Mouse (Mus musculus) R1 (cell line): ENCODE measurements around the gene Kcnh7.

Experiments used
- DNase-seq: peaks from one replicate; pipeline ENCODE4 v3.0.0-alpha.2; 2018; ENCODE audit warnings: low read depth, low spot score

The Kcnh7 gene

GRCm38 (mm10) chr2:62935273-62935874, 248.7 kb downstream of the Kcnh7 start:
- DNase-seq, result no peak

- DNase-seq, result no peak
Measured at GRCm38 (mm10) chr2:62928494-62928893, 255.6 kb downstream of the Kcnh7 start.

DNA sequence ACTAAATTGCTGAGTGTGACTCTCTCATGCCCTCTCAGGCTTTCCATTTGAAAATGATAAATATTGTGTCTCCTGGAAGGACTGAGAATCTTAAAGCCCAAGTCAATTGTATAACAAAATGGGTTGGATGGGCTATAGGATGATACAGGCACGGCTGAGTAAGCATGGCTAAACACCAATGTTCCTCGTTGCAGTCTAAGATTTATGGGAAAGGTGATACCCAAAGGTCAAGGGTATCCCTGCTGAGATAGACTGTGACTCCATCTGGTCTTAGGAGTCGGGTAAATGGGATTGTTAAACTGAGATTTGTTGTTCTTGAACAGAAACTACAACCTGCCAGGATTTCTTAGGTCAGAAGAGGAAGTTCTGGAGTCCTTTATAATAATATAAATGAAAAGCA, 256.0 kb downstream of the Kcnh7 start:
- no peak for DNase-seq

DNA sequence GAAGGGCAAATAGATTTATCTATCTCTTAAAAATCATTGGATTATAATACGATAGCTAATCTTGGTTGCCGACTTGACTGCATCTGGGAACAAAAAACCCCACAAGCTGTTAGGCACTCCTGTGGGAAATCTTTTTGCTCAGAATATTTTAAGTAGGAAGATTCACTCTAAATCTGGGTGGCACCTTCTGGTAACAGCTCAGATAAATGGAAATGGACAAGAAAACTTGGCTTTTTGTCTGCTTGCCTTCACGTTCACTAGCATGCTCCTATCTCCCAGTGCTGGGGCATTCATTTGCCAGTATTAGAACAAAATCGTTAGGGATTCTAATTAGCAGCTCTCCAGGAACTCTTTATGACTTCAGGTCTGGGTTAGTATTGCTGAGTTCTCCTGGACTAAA, 260.3 kb downstream of the Kcnh7 start:
- DNase-seq, result no peak

GRCm38 (mm10) chr2:62907688-62908087, 276.4 kb downstream of the Kcnh7 start:
- no peak for DNase-seq

- no peak for DNase-seq
Measured at GRCm38 (mm10) chr2:62902363-62903353, 281.4 kb downstream of the Kcnh7 start.

GRCm38 (mm10) chr2:62878763-62879162, 305.3 kb downstream of the Kcnh7 start:
- DNase-seq, result no peak

DNA sequence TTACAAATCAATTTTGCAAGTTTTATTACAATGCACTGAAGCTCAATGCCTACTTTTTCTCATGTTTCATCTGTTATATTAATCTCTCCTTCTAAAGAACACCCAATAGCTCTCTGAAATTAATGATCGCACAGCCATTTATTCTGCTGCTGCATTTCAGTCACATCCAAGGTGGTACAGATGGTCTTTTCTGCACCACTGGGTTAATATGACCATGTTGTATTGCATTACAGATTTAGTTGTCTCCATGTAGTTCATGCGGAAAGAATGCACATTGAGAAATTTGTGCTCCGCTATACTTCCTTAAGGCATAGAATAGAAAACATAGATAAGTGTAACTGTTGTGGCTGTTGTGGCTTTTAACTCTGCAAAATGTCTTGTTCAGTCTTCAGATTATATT, 328.7 kb downstream of the Kcnh7 start:
- no peak for DNase-seq

DNA sequence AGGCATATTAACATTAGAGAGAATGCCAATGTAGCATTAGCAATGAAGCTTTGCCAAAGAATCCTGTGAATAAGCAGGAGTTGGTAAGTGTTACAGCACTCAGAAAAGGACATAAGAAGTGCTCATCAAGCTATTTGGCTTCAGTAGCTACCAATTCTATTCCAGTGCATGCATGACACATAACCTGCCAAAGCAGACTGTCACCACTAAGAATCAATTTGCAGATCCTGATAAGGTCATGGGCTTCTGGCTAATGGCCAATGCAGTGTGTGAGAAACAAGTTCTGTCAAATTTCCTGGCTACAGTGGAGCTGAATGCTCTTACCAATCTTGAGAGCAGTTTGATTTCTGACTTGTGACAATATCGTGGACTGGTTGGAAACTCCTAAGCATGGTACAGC, 341.5 kb downstream of the Kcnh7 start:
- DNase-seq, result no peak

DNA sequence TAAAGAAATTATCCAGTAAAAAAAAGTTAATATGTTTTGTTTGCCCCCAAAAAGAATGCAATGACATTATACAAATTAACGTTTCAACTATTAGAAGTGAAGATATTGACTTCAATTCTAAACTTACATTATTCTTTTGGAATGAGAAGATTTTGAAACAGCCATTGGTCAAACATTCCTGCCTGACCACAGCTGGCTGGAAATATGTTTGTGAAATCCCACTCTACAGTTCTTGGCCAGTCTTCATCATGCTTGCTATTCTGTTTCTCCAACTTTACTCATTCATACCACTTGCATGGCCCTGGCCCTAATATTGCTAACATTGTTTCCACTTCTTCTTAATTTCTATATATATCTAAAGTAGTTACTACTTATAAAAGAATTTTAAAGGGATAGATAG, 349.8 kb downstream of the Kcnh7 start:
- no peak for DNase-seq

GRCm38 (mm10) chr2:62819231-62819630, 364.9 kb downstream of the Kcnh7 start:
- DNase-seq, result no peak

DNA sequence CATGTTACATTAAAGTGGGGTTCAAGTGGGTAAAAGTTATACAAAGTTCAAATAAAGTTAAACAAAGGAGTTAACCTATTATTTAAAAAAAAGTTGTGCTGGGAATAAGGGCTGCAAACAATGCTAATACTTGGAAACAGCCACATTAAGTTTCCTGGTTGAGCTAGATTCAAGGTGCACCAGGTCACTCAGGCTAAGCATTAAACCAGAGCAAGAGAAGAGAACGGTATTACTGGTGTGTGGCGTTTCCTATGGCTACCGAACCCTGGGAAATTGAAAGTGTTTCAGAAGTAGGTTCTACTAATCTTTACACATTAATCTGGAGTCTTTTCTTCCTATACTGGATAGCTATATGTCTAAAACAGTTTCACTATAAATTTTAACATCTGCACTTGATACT, 368.1 kb downstream of the Kcnh7 start:
- DNase-seq, result no peak

DNA sequence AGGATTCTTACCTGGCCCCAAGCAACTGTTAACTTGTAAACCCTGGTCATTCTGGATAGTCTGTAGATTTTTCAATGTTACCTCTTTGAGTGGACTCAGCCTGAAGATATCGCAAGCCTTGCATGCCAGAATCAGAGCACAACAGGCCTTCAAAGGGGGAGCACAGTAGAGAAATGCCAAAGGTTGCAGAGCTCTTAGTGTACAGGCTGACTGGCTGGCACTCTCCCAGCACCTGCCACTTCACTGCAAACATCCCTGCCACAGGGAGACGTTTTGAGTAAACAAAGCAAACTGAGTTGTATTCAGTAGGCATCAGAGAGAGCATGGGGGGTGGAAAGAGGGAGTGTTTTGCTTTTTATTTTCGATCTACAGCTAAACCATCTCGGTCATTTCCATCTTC, 375.3 kb downstream of the Kcnh7 start:
- DNase-seq, result no peak

GRCm38 (mm10) chr2:62807476-62807882, 376.6 kb downstream of the Kcnh7 start:
- DNase-seq, result no peak

- DNase-seq, result no peak
Measured at GRCm38 (mm10) chr2:62806931-62807330, 377.2 kb downstream of the Kcnh7 start.

- no peak for DNase-seq
Measured at GRCm38 (mm10) chr2:62804030-62804429, 380.1 kb downstream of the Kcnh7 start.

DNA sequence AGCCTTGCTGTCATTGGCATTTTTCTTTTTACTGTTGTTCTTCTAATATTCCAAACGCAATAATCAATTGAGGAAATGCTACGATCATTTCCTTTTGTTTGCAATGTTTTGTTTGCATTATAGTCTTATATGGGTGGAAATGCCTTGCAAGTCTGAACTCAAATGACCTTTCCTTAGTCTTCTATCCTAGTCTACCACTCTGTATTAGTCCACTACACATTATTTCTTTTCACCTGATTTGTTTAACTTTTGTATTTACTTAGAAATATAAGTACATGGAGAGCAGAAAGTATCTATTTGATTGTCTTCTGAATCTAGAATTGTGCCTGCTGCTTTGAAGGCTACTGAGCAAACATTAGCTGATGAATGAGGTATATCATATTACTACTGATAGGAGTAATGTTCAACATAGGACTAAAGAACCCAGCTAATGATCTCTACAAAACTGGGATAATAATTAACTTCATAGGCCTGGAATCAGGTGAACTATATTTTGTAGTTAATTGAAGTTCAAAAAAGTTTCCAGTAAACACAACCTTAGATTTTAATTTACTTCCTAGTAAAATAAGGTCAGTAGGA, 399.5 kb downstream of the Kcnh7 start:
- DNase-seq, result no peak

DNA sequence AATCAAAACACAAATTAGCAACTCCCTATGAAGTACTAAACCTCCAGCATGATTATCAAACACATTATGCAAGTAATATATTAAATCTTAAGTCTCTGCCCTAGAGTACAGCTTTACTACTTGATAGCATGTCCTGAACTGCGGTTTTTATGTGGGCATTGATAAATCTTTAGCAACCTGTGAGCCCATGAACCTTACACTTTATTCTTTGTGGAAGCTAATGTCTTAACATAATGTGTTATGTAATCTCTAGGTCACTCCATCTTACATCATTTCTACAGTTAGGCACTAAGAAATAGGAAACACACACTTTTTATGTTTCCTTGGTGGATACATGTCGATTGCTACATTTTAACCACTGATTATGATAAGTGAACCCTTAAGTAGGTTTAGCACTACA, 437.8 kb downstream of the Kcnh7 start:
- no peak for DNase-seq

- DNase-seq, result no peak
Measured at GRCm38 (mm10) chr2:62743098-62743497, 441.0 kb downstream of the Kcnh7 start.

- DNase-seq, result no peak
Measured at GRCm38 (mm10) chr2:62730671-62731070, 453.4 kb downstream of the Kcnh7 start.

GRCm38 (mm10) chr2:62727732-62728131, 456.4 kb downstream of the Kcnh7 start:
- no peak for DNase-seq

- no peak for DNase-seq
Measured at GRCm38 (mm10) chr2:62725946-62726345, 458.1 kb downstream of the Kcnh7 start.

GRCm38 (mm10) chr2:62718411-62718810, 465.7 kb downstream of the Kcnh7 start:
- DNase-seq, result no peak
